Mouse (Mus musculus) midbrain, postnatal 0 days (tissue): ENCODE results near the gene Mgarp. TPM values are rescaled to one million over a fixed set of nuclear protein-coding genes. Genes with fewer than 3 reads are reported as not detected.
"Not testable (repeated sequence)": the region's sequence is repeated elsewhere in the genome, so short reads cannot be mapped to it uniquely, and the experiment has no call there.

Source experiments
- ATAC-seq: fragments of 200-750 bp; cut with Nextera tagmentation; 2 replicates; pipeline ENCODE4 v1.8.0; 2017; ENCODE audit warnings: moderate number of reproducible peaks, mild to moderate bottlenecking, moderate TSS enrichment, moderate library complexity; ENCODE audit not compliant: low FRiP score
- DNase-seq: peaks from one replicate; pipeline ENCODE4 v3.0.0-alpha.2; 2015; ENCODE audit warnings: low spot score
- H3K27ac ChIP-seq: fragments of 300-500 bp; sonication (generic); 2 replicates; pipeline ENCODE4 v1.5.1; 2014; ENCODE audit warnings: low read depth, mild to moderate bottlenecking, low read length, mixed read lengths
- H3K27me3 ChIP-seq: fragments of 300-500 bp; sonication (generic); 2 replicates; pipeline ENCODE4 v1.6.1; 2014; ENCODE audit warnings: low read length, control low read depth, mixed read lengths; ENCODE audit not compliant: insufficient read depth
- H3K36me3 ChIP-seq: fragments of 300-500 bp; sonication (generic); 2 replicates; pipeline ENCODE4 v1.6.1; 2014; ENCODE audit warnings: low read length, control low read depth, mixed read lengths; ENCODE audit not compliant: insufficient read depth
- H3K4me1 ChIP-seq: fragments of 300-500 bp; sonication (generic); 2 replicates; pipeline ENCODE4 v1.6.1; 2014; ENCODE audit warnings: mild to moderate bottlenecking, control low read depth, antibody characterized with exemption, low read length, mixed read lengths; ENCODE audit not compliant: insufficient read depth
- H3K4me2 ChIP-seq: fragments of 300-500 bp; sonication (generic); 2 replicates; pipeline ENCODE4 v1.6.1; 2014; ENCODE audit warnings: low read depth, mild to moderate bottlenecking, low read length, mixed read lengths; ENCODE audit not compliant: poor library complexity, severe bottlenecking
- H3K4me3 ChIP-seq: fragments of 300-500 bp; sonication (generic); 2 replicates; pipeline ENCODE4 v1.5.1; 2014; ENCODE audit warnings: low read depth, mild to moderate bottlenecking, low read length, moderate library complexity
- H3K9ac ChIP-seq: fragments of 300-500 bp; sonication (generic); replicated peaks from 2 replicates; pipeline ENCODE4 v1.6.1; 2014; ENCODE audit warnings: mild to moderate bottlenecking, low read length, moderate library complexity, mixed read lengths; ENCODE audit not compliant: poor library complexity, severe bottlenecking
- H3K9me3 ChIP-seq: fragments of 300-500 bp; sonication (generic); 2 replicates; pipeline ENCODE4 v1.6.1; 2016; ENCODE audit warnings: low read length, control low read depth
- CTCF ChIP-seq: IDR thresholded peaks from 2 replicates; pipeline ENCODE4 v1.5.1; 2016; ENCODE audit warnings: antibody characterized with exemption, mild to moderate bottlenecking
- WGBS: fragments of 180-500 bp; shearing (Covaris S2); extraction: QIAGEN DNeasy Blood & Tissue Kit; methylation state at CpG from one replicate; pipeline ENCODE4 v1.1.7; 2014; 5-methylcytosine and 5-hydroxymethylcytosine counted together
- polyA plus RNA-seq: library from polyadenylated mRNA; unstranded; fragments of >200 nt; fragmentation: Nextera tagmentation; extraction: Ambion mirVana; gene quantifications from 2 replicates; pipeline ENCODE4 v1.2.1, GENCODE M21; 2015
- total RNA-seq: library from RNA; depleted of rRNA; stranded (reverse); fragments of >200 nt; gene quantifications from 2 replicates; pipeline ENCODE4 v1.2.3, GENCODE M21; 2014; rRNA removed

Gene Mgarp
- total RNA-seq (0.49 TPM in 1 of 2 replicates, not detected in the other), polyA plus RNA-seq (0.40 and 0.49 TPM in 2 replicates)

- peak within 1 kb of the TSS; percentile 39 for H3K4me3 ChIP-seq
- DNase-seq, result peak; percentile 47
- peaks cover 13% of the 10 kb centered on the region; the same call in 1 of the 2 replicates for H3K27me3 ChIP-seq
- ATAC-seq, result peak; percentile 58; the same call in 1 of the 2 replicates
- peak within 1 kb of the TSS; percentile 67 for H3K4me2 ChIP-seq
- H3K4me1 ChIP-seq, result 0 out of 2 replicates have a peak, but pooled peaks cover 3% of the 10 kb centered on the region
- 2% methylated on average over 41 of the region's 41 CpGs for WGBS
- H3K36me3 ChIP-seq, result no peaks in the 10 kb centered on the region
- 0 out of 2 replicates have a peak within 1 kb of the TSS, but pooled peaks have one; percentile 8 for H3K9ac ChIP-seq
- H3K9me3 ChIP-seq, result no peaks in the 10 kb centered on the region
- no peak within 1 kb of the TSS for H3K27ac ChIP-seq
- TF ChIP-seq CTCF, result peak; percentile 53
Observed at GRCm38 (mm10) chr3:51396219-51397068, at the start of gene Mgarp. TSS of gene Mgarp (minus strand) at chr3:51396738.

DNA sequence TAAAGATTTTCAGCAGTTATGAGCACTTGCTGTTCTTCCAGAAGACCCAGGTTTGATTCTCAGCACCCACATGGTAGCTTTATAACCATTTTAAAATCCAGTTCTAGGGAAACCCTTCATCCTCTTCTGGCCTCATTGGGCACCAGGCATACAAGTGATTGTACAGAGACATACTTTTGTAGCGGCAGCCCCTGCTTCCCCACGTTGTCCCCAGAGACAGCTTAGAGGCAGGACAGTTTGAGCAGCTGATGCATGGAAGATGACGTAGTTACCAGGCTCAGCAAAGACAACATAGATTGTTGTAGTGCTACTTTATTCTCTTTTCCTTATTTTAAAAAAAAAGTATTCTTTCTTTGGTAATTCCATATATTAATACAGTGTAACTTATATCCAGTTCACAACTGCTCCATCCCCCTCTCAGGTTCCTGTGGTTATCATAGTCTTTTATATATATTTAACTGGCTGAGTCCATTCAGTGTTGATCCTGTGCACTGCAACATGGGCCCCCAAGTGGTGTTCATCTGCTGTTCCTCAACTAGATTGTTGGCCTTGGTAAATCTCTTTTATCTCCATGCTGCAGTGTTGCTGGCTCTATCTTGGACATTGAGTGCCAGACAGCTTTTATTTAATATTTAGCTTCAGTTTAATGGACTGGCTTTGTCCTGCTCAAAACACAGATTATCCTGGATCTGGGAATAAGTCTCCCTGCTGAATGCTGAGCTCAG lies 38.5 kb upstream of the Mgarp start:
- no peaks in the 10 kb centered on the region for H3K27me3 ChIP-seq
- H3K9ac ChIP-seq, result no peak overlapping the region
- H3K36me3 ChIP-seq, result no peaks in the 10 kb centered on the region
- no peak for ATAC-seq
- WGBS, result 80% methylated on average over 3 of the region's 3 CpGs
- H3K27ac ChIP-seq, result no peak overlapping the region
- H3K9me3 ChIP-seq, result no peaks in the 10 kb centered on the region
- no peak overlapping the region for H3K4me2 ChIP-seq
- DNase-seq, result no peak
- TF ChIP-seq CTCF, result no peak
- no peaks in the 10 kb centered on the region for H3K4me1 ChIP-seq
- no peak overlapping the region for H3K4me3 ChIP-seq

DNA sequence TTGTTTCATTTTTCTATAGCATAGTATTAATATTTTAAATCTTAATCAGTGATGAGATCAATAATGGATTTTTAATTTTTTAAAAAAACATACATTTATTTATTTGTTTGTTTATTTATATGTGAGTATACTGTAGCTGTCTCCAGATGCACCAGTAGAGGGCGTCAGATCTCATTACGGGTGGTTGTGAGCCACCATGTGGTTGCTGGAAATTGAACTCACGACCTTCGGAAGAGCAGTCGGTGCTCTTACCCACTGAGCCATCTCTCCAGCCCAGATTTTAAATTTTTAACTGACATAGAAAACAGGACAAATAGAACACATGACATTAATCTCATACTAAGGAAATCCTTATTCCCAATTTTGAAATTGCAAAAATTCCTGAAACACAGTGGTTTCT lies 37.8 kb upstream of the Mgarp start:
- H3K27me3 ChIP-seq, DNase-seq, H3K9me3 ChIP-seq, ATAC-seq, H3K27ac ChIP-seq, H3K4me3 ChIP-seq, H3K4me2 ChIP-seq, H3K4me1 ChIP-seq, H3K9ac ChIP-seq, H3K36me3 ChIP-seq: not testable (repeated sequence)
- 88% methylated on average over 5 of the region's 5 CpGs for WGBS

DNA sequence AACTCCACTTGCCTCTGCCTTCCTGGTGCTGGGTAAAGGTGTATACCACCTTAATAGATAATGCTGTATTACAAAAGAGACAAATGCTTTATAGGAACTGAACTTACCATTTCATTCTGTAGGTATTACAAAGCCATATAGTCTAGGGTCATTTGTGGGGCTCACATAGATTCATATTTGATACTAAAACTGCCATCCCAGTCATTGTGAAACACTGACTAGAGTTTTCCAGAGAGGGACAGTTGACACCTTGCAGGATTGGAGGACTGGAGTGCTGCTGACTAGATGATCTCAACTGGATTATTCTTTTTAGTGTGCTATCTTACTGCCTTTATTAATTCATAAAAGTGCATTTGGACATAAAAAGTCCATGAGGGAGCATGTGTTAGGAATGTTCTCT lies 28.9 kb upstream of the Mgarp start:
- Histone ChIP-seq H3K36me3 (no peaks in the 10 kb centered on the region), H3K4me2 (no peak overlapping the region), H3K4me1 (no peaks in the 10 kb centered on the region), H3K9me3 (no peaks in the 10 kb centered on the region), H3K27ac (no peak overlapping the region), H3K9ac (no peak overlapping the region), H3K27me3 (no peaks in the 10 kb centered on the region), H3K4me3 (no peak overlapping the region)
- ATAC-seq (no peak), DNase-seq (no peak)
- TF ChIP-seq CTCF, result no peak

GRCm38 (mm10) chr3:51421921-51422320 lies 25.4 kb upstream of the Mgarp start:
- H3K9me3 ChIP-seq, result no peaks in the 10 kb centered on the region
- no peaks in the 10 kb centered on the region for H3K36me3 ChIP-seq
- WGBS, result 88% methylated on average over 3 of the region's 3 CpGs
- H3K27ac ChIP-seq, result no peak overlapping the region
- peaks cover 4% of the 10 kb centered on the region; the same call in 1 of the 2 replicates for H3K4me1 ChIP-seq
- no peak overlapping the region for H3K4me2 ChIP-seq
- no peaks in the 10 kb centered on the region for H3K27me3 ChIP-seq
- H3K9ac ChIP-seq, result no peak overlapping the region
- no peak for DNase-seq
- no peak overlapping the region for H3K4me3 ChIP-seq
- ATAC-seq, result no peak
- TF ChIP-seq CTCF, result no peak

- no peak for TF ChIP-seq CTCF
- no peak overlapping the region for H3K27ac ChIP-seq
Observed at GRCm38 (mm10) chr3:51417966-51418365, 21.4 kb upstream of the Mgarp start.

More at GRCm38 (mm10) chr3:51417966-51418365, 21.4 kb upstream of the Mgarp start:
- H3K36me3 ChIP-seq, result no peaks in the 10 kb centered on the region
- H3K4me3 ChIP-seq, result peak overlapping the region; percentile 98; the same call in 1 of the 2 replicates
- ATAC-seq (no peak), DNase-seq (no peak)
- peaks cover 8% of the 10 kb centered on the region; the same call in 1 of the 2 replicates for H3K4me1 ChIP-seq
- no peaks in the 10 kb centered on the region for H3K27me3 ChIP-seq
- no peaks in the 10 kb centered on the region for H3K9me3 ChIP-seq
- WGBS, result 67% methylated on average over 2 of the region's 2 CpGs
- no peak overlapping the region for H3K9ac ChIP-seq
- H3K4me2 ChIP-seq, result peak overlapping the region; percentile 15
